Mouse (Mus musculus) embryonic fibroblast, embryonic 13.5 days (primary cell): ENCODE measurements around the gene Exoc6b.

Experiments used
- CTCF ChIP-seq: IDR thresholded peaks from 2 replicates; pipeline ENCODE4 v1.5.1; 2011; ENCODE audit warnings: mild to moderate bottlenecking, control low read depth, low read length, moderate library complexity, borderline replicate concordance; ENCODE audit not compliant: insufficient read depth
- POLR2A ChIP-seq: IDR thresholded peaks from 2 replicates; pipeline ENCODE4 v1.6.1; 2011; ENCODE audit warnings: low read depth, mild to moderate bottlenecking, control low read depth, low read length, moderate library complexity

- TF ChIP-seq CTCF = no peak
- TF ChIP-seq POLR2A = no peak
Observed at GRCm38 (mm10) chr6:84931051-84931450, 138.3 kb downstream of the Exoc6b start.
